Mouse (Mus musculus): Measurements from ENCODE around the gene Dda1.
A peak's percentile ranks its signal among the peaks of the same experiment; 100 is the strongest.

Dda1 gene

GRCm38 (mm10) chr8:71497077-71497645 is 28.2 kb downstream of the Dda1 start:
- no peak for DNase-seq

- DNase-seq: peak; percentile 68
Observed at GRCm38 (mm10) chr8:71497881-71498501, 29.0 kb downstream of the Dda1 start.

GRCm38 (mm10) chr8:71498816-71499690 is 30.1 kb downstream of the Dda1 start:
- DNase-seq: peak; percentile 82

GRCm38 (mm10) chr8:71504349-71504748 is 35.4 kb downstream of the Dda1 start:
- no peak for DNase-seq

- no peak for DNase-seq
Observed at GRCm38 (mm10) chr8:71505326-71505725, 36.3 kb downstream of the Dda1 start.

- no peak for DNase-seq
Observed at GRCm38 (mm10) chr8:71505979-71506378, 37.0 kb downstream of the Dda1 start.

GRCm38 (mm10) chr8:71507589-71508104 is 38.6 kb downstream of the Dda1 start:
- DNase-seq: peak; percentile 91

- DNase-seq: no peak
Observed at GRCm38 (mm10) chr8:71509316-71509715, 40.3 kb downstream of the Dda1 start.

GRCm38 (mm10) chr8:71511644-71512043 is 42.6 kb downstream of the Dda1 start, which contains the start of gene Plvap:
Plvap (minus strand) TSS chr8:71511752.
- peak; percentile 64 for DNase-seq

GRCm38 (mm10) chr8:71513018-71513754 is 44.2 kb downstream of the Dda1 start:
- DNase-seq: peak; percentile 63

- no peak for DNase-seq
Observed at GRCm38 (mm10) chr8:71515043-71515442, 46.0 kb downstream of the Dda1 start.

GRCm38 (mm10) chr8:71516786-71517185 is 47.8 kb downstream of the Dda1 start:
- peak; percentile 45 for DNase-seq

- peak; percentile 84 for DNase-seq
Observed at GRCm38 (mm10) chr8:71519037-71519825, 50.2 kb downstream of the Dda1 start.

GRCm38 (mm10) chr8:71521634-71522033 is 52.6 kb downstream of the Dda1 start:
- DNase-seq: peak; percentile 98

GRCm38 (mm10) chr8:71525226-71526050 is 56.4 kb downstream of the Dda1 start, which contains the start of gene Ccdc194:
Ccdc194 (minus strand) TSS chr8:71525711.
- DNase-seq: no peak

Measured in kidney, postnatal 10 days (tissue).